Mouse (Mus musculus): ENCODE data around the gene Maml2. TPM values are rescaled to one million over a fixed set of nuclear protein-coding genes. Genes with fewer than 3 reads are reported as not detected.

Gene Maml2
- polyA plus RNA-seq, 1 experiment = 12.3 TPM

GRCm38 (mm10) chr9:13686977-13687659 is 389.4 kb downstream of the Maml2 start:
- no peak overlapping the region for H3K27ac ChIP-seq (ENCODE audit: insufficient read depth, low read length)
- no peak overlapping the region for H3K4me3 ChIP-seq (replicated peaks; ENCODE audit: insufficient read depth, low read depth, low read length)
- no peak for DNase-seq
- WGBS = 92% methylated on average over 19 of the region's 19 CpGs
- H3K4me1 ChIP-seq (ENCODE audit: control insufficient read depth, insufficient read depth, low read length) = no peaks in the 10 kb centered on the region
- H3K27me3 ChIP-seq (ENCODE audit: control insufficient read depth, insufficient read depth, low read length) = no peaks in the 10 kb centered on the region
- no peak for TF ChIP-seq POLR2A (IDR thresholded peaks at IDR 0.05; ENCODE audit: borderline replicate concordance, insufficient read depth, low read length)
- TF ChIP-seq CTCF (IDR thresholded peaks at IDR 0.05; ENCODE audit: borderline replicate concordance, insufficient read depth, low read depth, low read length) = 0 out of 2 replicates have a peak, but pooled peaks have one; percentile 6

DNA sequence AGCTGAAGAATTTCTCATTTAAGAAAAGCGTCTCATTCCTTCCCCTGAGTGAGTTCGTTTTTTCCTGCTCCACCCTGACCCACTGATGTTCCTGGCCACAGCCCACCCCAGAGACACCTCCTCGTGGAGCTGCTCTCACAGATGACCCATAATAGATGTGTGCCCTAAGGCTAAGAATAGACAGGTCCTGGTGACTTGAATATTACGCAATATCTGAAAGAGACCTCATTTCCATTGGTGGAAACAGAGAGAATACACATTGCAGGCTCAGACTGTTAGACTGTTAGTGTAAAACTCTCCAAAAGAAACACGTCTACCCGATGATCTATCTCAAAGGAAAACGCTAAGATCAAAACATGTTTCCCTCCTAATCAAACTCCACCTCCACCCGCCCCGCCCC is 391.2 kb downstream of the Maml2 start:
- Histone ChIP-seq H3K4me1 (ENCODE audit: control insufficient read depth, insufficient read depth, low read length) (peaks cover 4% of the 10 kb centered on the region; the same call in 1 of the 2 replicates), H3K27ac (ENCODE audit: insufficient read depth, low read length) (no peak overlapping the region), H3K27me3 (ENCODE audit: control insufficient read depth, insufficient read depth, low read length) (no peaks in the 10 kb centered on the region), H3K4me3 (replicated peaks; ENCODE audit: insufficient read depth, low read depth, low read length) (no peak overlapping the region)
- 83% methylated on average over 9 of the region's 9 CpGs for WGBS
- TF ChIP-seq POLR2A (IDR thresholded peaks at IDR 0.05; ENCODE audit: borderline replicate concordance, insufficient read depth, low read length) (no peak), CTCF (IDR thresholded peaks at IDR 0.05; ENCODE audit: borderline replicate concordance, insufficient read depth, low read depth, low read length) (no peak)
- no peak for DNase-seq

DNA sequence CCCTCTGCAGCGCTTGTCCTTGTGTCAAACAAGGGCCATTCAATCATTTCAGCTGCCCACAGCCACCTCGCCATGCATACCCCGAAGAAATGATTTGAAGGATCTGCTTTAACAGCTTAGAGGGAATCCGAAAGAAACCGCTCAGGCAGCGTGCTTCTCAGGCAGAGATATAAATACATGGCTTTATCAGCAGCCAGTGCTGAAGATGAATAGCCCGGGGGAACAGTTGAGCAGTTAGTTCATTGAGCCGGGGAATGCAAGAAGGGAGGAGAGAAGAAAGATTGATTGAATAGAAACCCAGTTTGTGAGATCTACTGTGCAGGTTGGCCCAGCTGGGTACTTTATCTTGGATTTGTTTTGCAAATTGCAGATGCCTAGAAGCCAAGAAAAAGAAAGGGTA is 392.6 kb downstream of the Maml2 start:
- no peak for DNase-seq
- Histone ChIP-seq H3K27me3 (ENCODE audit: control insufficient read depth, insufficient read depth, low read length) (no peaks in the 10 kb centered on the region), H3K4me3 (replicated peaks; ENCODE audit: insufficient read depth, low read depth, low read length) (no peak overlapping the region), H3K4me1 (ENCODE audit: control insufficient read depth, insufficient read depth, low read length) (peaks cover 9% of the 10 kb centered on the region; the same call in 1 of the 2 replicates), H3K27ac (ENCODE audit: insufficient read depth, low read length) (no peak overlapping the region)
- WGBS = 63% methylated on average over 8 of the region's 8 CpGs
- no peak for TF ChIP-seq CTCF (IDR thresholded peaks at IDR 0.05; ENCODE audit: borderline replicate concordance, insufficient read depth, low read depth, low read length)
- TF ChIP-seq POLR2A (IDR thresholded peaks at IDR 0.05; ENCODE audit: borderline replicate concordance, insufficient read depth, low read length) = no peak

DNA sequence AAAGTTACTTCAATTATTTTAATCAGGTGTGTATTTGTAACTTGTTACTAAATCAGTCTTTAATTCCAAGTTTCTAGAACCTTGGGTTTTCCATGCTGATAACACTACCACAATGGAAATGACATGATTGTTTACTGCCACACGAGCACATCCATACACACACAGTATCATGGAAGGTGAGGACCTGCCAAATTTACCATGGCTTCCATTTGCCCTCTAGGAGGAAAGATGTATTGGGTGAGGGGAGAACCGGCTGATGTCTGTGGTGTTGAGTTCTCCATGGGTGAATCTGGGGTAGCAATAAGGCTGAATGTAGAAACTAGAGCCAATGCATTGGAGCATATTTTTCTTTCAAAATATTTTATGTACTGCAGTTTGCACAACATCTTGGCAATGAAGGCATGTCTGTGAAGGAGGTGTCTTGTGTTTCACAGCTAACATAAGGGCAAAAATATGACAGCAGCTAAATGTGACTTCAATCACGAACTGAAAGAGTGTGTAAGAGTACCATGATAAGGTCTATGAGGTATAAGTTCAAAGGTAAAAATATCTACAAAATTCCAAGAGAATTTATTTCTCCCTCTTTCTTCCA is 396.0 kb downstream of the Maml2 start:
- TF ChIP-seq POLR2A (IDR thresholded peaks at IDR 0.05; ENCODE audit: borderline replicate concordance, insufficient read depth, low read length) (no peak), CTCF (IDR thresholded peaks at IDR 0.05; ENCODE audit: borderline replicate concordance, insufficient read depth, low read depth, low read length) (no peak)
- Histone ChIP-seq H3K4me3 (replicated peaks; ENCODE audit: insufficient read depth, low read depth, low read length) (no peak overlapping the region), H3K4me1 (ENCODE audit: control insufficient read depth, insufficient read depth, low read length) (peaks cover 9% of the 10 kb centered on the region; the same call in 1 of the 2 replicates), H3K27ac (ENCODE audit: insufficient read depth, low read length) (no peak overlapping the region), H3K27me3 (ENCODE audit: control insufficient read depth, insufficient read depth, low read length) (no peaks in the 10 kb centered on the region)
- DNase-seq = no peak
- WGBS = 30% methylated on average over 3 of the region's 3 CpGs

- Histone ChIP-seq H3K27ac (ENCODE audit: insufficient read depth, low read length) (no peak overlapping the region), H3K27me3 (ENCODE audit: control insufficient read depth, insufficient read depth, low read length) (no peaks in the 10 kb centered on the region), H3K4me1 (ENCODE audit: control insufficient read depth, insufficient read depth, low read length) (peaks cover 9% of the 10 kb centered on the region; the same call in 1 of the 2 replicates), H3K4me3 (replicated peaks; ENCODE audit: insufficient read depth, low read depth, low read length) (no peak overlapping the region)
- TF ChIP-seq POLR2A (IDR thresholded peaks at IDR 0.05; ENCODE audit: borderline replicate concordance, insufficient read depth, low read length) (no peak), CTCF (IDR thresholded peaks at IDR 0.05; ENCODE audit: borderline replicate concordance, insufficient read depth, low read depth, low read length) (no peak)
- peak; percentile 66 to 85 for DNase-seq
- 3% methylated on average over 5 of the region's 5 CpGs for WGBS
Observed at GRCm38 (mm10) chr9:13694293-13694692, 396.5 kb downstream of the Maml2 start.

DNA sequence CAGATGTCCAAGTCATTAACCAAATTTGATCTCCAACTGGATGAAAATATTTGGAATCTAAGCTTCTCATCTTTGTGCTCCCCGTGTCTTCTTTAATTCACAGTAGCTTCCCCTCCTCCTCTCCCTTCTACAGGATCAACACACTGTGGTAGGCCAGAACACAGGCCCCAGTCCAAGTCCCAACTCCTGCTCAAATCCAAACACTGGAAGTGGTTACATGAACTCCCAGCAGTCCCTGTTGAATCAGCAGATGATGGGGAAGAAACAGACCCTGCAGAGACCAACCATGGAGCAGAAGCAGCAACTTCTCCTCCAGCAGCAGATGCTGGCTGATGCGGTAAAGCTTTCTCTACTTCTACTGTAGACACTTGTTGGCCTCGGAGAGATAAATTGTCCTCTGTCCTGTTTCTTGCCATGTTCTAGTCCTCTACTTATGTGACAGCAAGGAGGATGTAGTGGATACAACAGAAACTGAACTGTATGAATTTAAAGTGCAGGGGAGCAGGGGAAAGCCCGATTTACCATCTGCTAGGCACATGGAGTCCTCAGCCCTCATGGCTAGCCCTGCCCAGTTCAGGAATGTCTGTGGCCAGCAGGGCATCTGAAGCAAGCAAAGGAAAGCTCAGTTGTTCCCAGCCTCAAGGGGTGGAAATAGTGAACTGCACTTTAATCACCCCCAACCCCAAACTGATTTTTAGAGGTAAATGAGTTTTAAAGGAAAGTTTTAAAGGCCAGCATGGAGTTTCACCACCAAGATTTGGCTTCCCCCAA is 399.5 kb downstream of the Maml2 start:
- Histone ChIP-seq H3K27ac (ENCODE audit: insufficient read depth, low read length) (no peak overlapping the region), H3K27me3 (ENCODE audit: control insufficient read depth, insufficient read depth, low read length) (no peaks in the 10 kb centered on the region), H3K4me3 (replicated peaks; ENCODE audit: insufficient read depth, low read depth, low read length) (no peak overlapping the region), H3K4me1 (ENCODE audit: control insufficient read depth, insufficient read depth, low read length) (peaks cover 9% of the 10 kb centered on the region; the same call in 1 of the 2 replicates)
- 46% methylated on average over 4 of the region's 4 CpGs for WGBS
- TF ChIP-seq CTCF (IDR thresholded peaks at IDR 0.05; ENCODE audit: borderline replicate concordance, insufficient read depth, low read depth, low read length) = no peak
- TF ChIP-seq POLR2A (IDR thresholded peaks at IDR 0.05; ENCODE audit: borderline replicate concordance, insufficient read depth, low read length) = no peak
- no peak for DNase-seq

DNA sequence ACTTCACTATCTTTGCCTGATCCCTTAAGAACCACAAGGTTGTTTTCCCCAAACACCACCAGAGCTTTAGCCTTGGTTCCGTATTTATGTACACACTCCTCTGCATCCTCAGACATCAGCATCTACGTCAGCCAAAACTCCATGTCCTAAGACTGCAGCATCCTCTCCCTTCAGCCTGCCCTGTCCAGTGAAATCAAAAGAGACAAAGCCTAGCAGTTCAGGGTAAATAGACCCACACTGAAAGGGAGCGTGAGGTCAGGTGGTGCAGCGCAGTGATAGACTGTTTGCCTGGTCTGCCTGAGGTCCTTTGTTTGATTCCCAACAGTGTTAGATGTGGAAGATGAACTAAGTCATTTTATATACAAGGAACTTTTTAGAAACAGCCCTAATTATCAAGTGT is 400.1 kb downstream of the Maml2 start:
- no peak for DNase-seq
- WGBS = 94% methylated on average over 4 of the region's 4 CpGs

More for the DNA sequence above, 400.1 kb downstream of the Maml2 start:
- Histone ChIP-seq H3K4me3 (replicated peaks; ENCODE audit: insufficient read depth, low read depth, low read length) (no peak overlapping the region), H3K4me1 (ENCODE audit: control insufficient read depth, insufficient read depth, low read length) (peaks cover 9% of the 10 kb centered on the region; the same call in 1 of the 2 replicates), H3K27me3 (ENCODE audit: control insufficient read depth, insufficient read depth, low read length) (no peaks in the 10 kb centered on the region), H3K27ac (ENCODE audit: insufficient read depth, low read length) (no peak overlapping the region)
- TF ChIP-seq POLR2A (IDR thresholded peaks at IDR 0.05; ENCODE audit: borderline replicate concordance, insufficient read depth, low read length) = no peak
- TF ChIP-seq CTCF (IDR thresholded peaks at IDR 0.05; ENCODE audit: borderline replicate concordance, insufficient read depth, low read depth, low read length) = no peak
